Mouse (Mus musculus) embryonic facial prominence, embryonic 12.5 days (tissue): ENCODE results near the gene Trim7. TPM values are rescaled to one million over a fixed set of nuclear protein-coding genes. Genes with fewer than 3 reads are reported as not detected.

Experiments
- ATAC-seq: fragments of 200-750 bp; cut with Nextera tagmentation; 2 replicates; pipeline ENCODE4 v1.8.0; 2017; ENCODE audit not compliant: insufficient number of reproducible peaks, insufficient read depth, low FRiP score, low TSS enrichment
- H3K27ac ChIP-seq: fragments of 300-500 bp; sonication (generic); 2 replicates; pipeline ENCODE4 v1.5.1; 2016; ENCODE audit warnings: mild to moderate bottlenecking
- H3K27me3 ChIP-seq: fragments of 300-500 bp; sonication (generic); 2 replicates; pipeline ENCODE4 v1.6.1; 2016; ENCODE audit warnings: mild to moderate bottlenecking, moderate library complexity
- H3K36me3 ChIP-seq: fragments of 300-500 bp; sonication (generic); 2 replicates; pipeline ENCODE4 v1.6.1; 2016; ENCODE audit warnings: mild to moderate bottlenecking
- H3K4me1 ChIP-seq: fragments of 300-500 bp; sonication (generic); 2 replicates; pipeline ENCODE4 v1.6.1; 2016
- H3K4me2 ChIP-seq: fragments of 300-500 bp; sonication (generic); replicated peaks from 2 replicates; pipeline ENCODE4 v1.6.1; 2016; ENCODE audit warnings: mild to moderate bottlenecking, moderate library complexity
- H3K4me3 ChIP-seq: fragments of 300-500 bp; sonication (generic); 2 replicates; pipeline ENCODE4 v1.5.1; 2016; ENCODE audit warnings: mild to moderate bottlenecking
- H3K9ac ChIP-seq: fragments of 300-500 bp; sonication (generic); 2 replicates; pipeline ENCODE4 v1.6.1; 2016; ENCODE audit warnings: mild to moderate bottlenecking, moderate library complexity
- H3K9me3 ChIP-seq: fragments of 300-500 bp; sonication (generic); 2 replicates; pipeline ENCODE4 v1.6.1; 2016; ENCODE audit warnings: mild to moderate bottlenecking, moderate library complexity
- WGBS: fragments of 180-500 bp; shearing (Covaris S2); methylation state at CpG from one replicate; pipeline ENCODE4 v1.1.7; 2016; 5-methylcytosine and 5-hydroxymethylcytosine counted together
- polyA plus RNA-seq: library from polyadenylated mRNA; unstranded; fragments of >200 nt; fragmentation: Nextera tagmentation; extraction: Ambion mirVana; gene quantifications from 2 replicates; pipeline ENCODE4 v1.2.1, GENCODE M21; 2016

Gene Trim7
- polyA plus RNA-seq, 1 experiment from 2014 or later = 0.65 TPM

DNA sequence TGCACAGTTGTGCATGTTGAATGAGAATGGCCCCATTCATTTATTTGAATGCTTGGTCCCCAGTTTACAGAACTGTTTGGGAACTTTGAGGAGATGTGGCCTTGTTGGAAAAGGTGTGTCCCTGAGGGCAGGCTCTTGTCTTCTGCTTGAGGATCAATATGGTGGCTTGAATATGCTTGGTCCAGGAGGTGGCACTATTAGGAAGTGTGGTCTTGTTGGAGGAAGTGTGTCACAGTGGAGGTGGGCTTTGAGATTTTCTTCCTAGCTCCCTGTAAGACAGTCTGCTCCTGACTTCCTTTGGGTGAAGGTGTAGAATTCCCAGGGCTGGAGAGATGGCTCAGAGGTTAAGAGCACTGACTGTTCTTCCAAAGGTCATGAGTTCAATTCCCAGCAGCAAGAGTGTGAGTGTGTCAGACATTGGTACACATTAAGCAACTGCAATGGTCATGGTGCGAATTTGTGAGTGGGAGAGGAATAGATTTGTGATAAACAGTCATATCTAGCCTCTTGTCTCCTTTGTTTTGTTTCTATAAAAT is 36.9 kb downstream of the Trim7 start:
- Histone ChIP-seq H3K9ac (no peak overlapping the region), H3K4me2 (no peak overlapping the region), H3K4me3 (no peak overlapping the region), H3K9me3 (no peaks in the 10 kb centered on the region), H3K27ac (no peak overlapping the region), H3K36me3 (no peaks in the 10 kb centered on the region), H3K4me1 (peaks cover 8% of the 10 kb centered on the region; the same call in 1 of the 2 replicates), H3K27me3 (peaks cover 10% of the 10 kb centered on the region; the same call in 1 of the 2 replicates)
- WGBS = 80% methylated on average over 1 of the region's 1 CpGs
- 0 out of 2 replicates have a peak, but pooled peaks have one; percentile 28 for ATAC-seq

DNA sequence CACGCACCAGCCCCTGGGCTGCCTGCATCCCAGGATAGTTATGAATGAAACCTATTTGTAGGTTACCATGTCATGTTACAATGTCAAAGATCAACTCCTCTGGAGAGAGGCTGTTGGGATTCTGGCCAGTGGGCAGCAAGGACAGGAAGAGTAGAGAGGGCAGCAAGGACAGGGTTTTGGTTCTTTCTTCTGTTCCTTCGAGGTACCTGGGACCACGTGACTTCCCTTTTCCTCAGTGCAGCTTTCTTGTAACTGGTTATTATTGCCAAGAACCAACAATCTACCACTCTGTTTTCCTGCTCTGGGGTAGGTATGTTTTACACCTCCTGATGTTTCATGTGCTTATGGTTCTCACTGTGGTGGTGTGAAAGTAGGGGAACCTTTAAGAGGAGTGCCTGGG is 37.9 kb downstream of the Trim7 start:
- WGBS = 78% methylated on average over 3 of the region's 3 CpGs
- Histone ChIP-seq H3K4me1 (no peaks in the 10 kb centered on the region), H3K4me2 (no peak overlapping the region), H3K9ac (no peak overlapping the region), H3K27ac (no peak overlapping the region), H3K27me3 (peaks cover 10% of the 10 kb centered on the region; the same call in 1 of the 2 replicates), H3K36me3 (no peaks in the 10 kb centered on the region), H3K9me3 (no peaks in the 10 kb centered on the region), H3K4me3 (no peak overlapping the region)
- no peak for ATAC-seq

DNA sequence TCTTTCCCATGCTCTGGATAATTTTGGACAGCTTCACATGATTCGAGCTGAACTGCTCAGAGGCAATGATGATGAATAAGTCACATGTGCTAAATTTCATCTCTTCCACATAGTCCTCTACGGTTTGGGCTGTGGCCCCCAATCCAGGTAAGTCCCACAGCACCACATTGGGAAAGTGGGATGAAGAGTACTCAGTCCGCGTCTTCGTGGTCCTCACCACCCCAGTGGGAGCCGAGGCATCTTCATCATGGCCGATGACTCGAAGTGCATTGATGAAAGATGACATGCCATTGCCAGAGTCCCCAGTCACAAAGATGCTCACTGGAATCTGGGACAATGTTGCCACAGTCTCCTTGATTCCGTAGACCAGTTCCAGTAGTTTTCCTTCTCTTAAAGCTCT is 40.5 kb downstream of the Trim7 start:
- H3K9ac ChIP-seq = no peak overlapping the region
- no peak overlapping the region for H3K4me2 ChIP-seq
- H3K4me1 ChIP-seq = no peaks in the 10 kb centered on the region
- no peaks in the 10 kb centered on the region for H3K27me3 ChIP-seq
- H3K4me3 ChIP-seq = no peak overlapping the region
- no peaks in the 10 kb centered on the region for H3K36me3 ChIP-seq
- no peaks in the 10 kb centered on the region for H3K9me3 ChIP-seq
- no peak overlapping the region for H3K27ac ChIP-seq
- no peak for ATAC-seq
- WGBS = 96% methylated on average over 9 of the region's 9 CpGs

DNA sequence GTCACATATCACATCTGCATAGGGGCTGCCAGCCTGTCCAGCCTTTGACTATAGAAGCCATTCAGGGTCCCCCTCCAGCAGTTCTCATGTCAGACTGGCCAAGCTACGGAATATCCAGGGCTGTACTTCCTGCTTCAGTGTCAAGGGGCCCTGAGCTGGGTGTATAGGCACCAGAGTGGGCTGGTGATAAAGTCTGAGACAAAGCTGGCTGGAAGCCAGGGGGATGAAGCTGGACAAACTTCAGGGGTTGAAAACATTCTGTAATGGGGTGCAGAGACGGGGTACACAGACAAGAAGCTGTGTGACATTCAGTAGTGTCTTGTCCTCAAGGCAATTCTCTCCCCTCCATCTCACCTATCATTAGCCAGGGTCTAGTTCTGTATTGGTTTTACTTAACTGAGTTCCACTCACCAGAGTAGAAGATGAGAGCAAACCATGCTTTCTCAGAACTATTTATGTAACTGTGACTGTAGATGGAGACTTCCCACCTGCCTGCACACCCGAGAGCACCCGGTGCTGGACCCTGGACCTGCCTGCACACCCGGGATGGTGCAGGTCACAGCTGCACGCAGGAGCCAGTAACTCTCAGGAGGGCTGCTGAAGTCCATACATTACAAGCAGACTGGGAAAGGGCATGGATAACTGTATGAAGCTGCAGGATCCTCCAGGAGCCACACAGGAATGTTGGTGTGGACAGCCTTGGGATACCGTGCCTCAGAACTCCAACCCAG is 43.6 kb downstream of the Trim7 start:
- Histone ChIP-seq H3K4me3 (no peak overlapping the region), H3K36me3 (no peaks in the 10 kb centered on the region), H3K9me3 (no peaks in the 10 kb centered on the region), H3K27me3 (no peaks in the 10 kb centered on the region), H3K9ac (no peak overlapping the region), H3K4me1 (no peaks in the 10 kb centered on the region), H3K4me2 (no peak overlapping the region), H3K27ac (no peak overlapping the region)
- ATAC-seq = no peak
- 62% methylated on average over 7 of the region's 7 CpGs for WGBS

DNA sequence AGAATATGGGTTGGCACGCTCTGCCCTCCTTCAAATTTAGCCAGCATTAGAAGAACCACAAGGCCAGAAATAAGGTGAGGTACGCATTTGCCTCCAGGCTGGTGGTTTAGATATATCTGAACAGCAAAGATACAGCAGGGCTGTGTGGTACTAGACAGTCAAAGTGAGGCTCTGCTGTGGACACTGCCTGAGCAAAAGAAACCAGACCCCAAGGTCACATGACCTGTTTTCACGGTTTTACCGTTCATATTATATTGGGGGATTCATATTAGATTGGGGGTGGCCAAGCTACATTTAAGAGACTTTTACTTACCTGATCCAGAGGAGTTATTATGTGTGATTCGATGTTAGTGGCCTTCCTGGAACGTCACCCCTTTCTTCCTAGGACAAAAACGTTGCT is 44.8 kb downstream of the Trim7 start:
- Histone ChIP-seq H3K27ac (no peak overlapping the region), H3K9ac (peak overlapping the region; percentile 31; the same call in 1 of the 2 replicates)
- 34% methylated on average over 7 of the region's 7 CpGs for WGBS

DNA sequence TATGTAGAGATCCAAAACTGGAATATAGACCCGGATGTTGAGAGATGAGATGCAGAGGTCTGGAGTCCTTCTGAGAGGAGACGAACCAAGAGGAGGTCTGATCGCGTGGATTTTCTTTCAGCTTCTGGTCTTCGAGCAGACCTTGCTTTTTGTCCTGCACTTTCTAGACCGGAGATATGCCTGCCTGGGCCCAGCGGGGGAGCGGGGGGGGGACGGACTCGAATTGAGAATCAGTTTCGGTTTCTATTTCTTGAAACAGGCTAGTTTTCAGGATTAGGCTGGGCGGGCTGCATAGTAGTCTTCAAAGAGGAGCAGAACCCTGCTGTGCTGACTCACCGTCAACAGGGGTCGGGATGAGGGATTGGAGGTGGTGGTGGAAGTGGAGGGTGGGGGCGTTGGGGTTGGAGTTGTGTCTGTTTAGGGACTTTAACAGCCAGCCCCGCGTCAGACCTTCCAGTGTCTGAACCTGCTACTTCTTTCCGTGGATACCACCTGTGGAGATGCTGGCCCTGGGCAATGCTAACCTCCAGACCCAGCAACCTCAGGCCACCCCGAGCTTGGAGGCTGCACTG is 45.3 kb downstream of the Trim7 start, which contains the start of gene Irgm1:
TSS of gene Irgm1 (minus strand) at position 483 of the 572 bp plus-strand sequence.
- Histone ChIP-seq H3K4me1 (no peaks in the 10 kb centered on the region), H3K27me3 (no peaks in the 10 kb centered on the region; the same call in 1 of the 2 replicates), H3K27ac (no peak within 1 kb of the TSS), H3K4me2 (peak within 1 kb of the TSS; percentile 66), H3K9ac (peak within 1 kb of the TSS; percentile 31), H3K36me3 (no peaks in the 10 kb centered on the region), H3K4me3 (peak within 1 kb of the TSS; percentile 38), H3K9me3 (no peaks in the 10 kb centered on the region)
- ATAC-seq = peak; percentile 64; the same call in 1 of the 2 replicates
- 2% methylated on average over 19 of the region's 19 CpGs for WGBS

More for the DNA sequence above, 44.8 kb downstream of the Trim7 start:
- no peaks in the 10 kb centered on the region for H3K9me3 ChIP-seq
- H3K4me1 ChIP-seq = no peaks in the 10 kb centered on the region
- no peaks in the 10 kb centered on the region for H3K36me3 ChIP-seq
- peak overlapping the region; percentile 66 for H3K4me2 ChIP-seq
- ATAC-seq = no peak
- H3K4me3 ChIP-seq = peak overlapping the region; percentile 38
- H3K27me3 ChIP-seq = no peaks in the 10 kb centered on the region; the same call in 1 of the 2 replicates

DNA sequence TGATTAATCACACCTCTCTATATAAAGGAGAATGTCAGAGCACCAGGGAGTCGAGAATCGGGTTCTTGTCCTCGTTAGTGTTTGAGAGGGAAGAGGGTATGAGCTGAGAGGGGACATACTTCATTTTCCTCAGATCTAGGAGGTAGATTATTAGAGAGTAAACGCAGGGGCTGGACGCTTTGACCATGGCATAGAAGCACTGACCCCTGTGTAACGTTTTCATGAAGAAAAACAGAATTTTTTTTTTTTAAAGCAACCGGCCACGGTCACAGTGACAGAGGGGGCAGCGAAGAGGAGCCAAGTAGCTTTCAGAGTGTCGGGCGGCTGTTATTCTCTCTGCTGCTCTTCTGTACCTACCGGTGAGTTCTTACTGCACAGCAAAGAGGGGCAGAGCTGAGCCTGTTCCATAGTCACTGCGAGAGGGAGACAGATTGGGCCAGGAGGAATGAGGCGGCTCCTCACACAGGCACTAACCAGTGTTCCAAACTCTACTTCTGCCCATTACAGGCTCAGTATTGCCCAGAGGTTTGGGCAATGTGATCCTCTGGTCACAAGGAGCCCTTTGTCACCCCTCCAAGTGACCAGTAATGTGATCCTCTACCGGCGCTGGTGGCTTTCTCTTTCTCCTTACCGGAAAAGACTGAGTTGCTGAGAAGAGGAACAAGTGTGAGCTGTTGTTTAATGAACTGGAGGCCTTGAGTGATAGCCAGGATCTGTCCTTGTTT is 46.0 kb downstream of the Trim7 start:
- H3K9ac ChIP-seq = 0 out of 2 replicates have a peak overlapping the region, but pooled peaks have one; percentile 31
- no peak; the same call in 1 of the 2 replicates for ATAC-seq

DNA sequence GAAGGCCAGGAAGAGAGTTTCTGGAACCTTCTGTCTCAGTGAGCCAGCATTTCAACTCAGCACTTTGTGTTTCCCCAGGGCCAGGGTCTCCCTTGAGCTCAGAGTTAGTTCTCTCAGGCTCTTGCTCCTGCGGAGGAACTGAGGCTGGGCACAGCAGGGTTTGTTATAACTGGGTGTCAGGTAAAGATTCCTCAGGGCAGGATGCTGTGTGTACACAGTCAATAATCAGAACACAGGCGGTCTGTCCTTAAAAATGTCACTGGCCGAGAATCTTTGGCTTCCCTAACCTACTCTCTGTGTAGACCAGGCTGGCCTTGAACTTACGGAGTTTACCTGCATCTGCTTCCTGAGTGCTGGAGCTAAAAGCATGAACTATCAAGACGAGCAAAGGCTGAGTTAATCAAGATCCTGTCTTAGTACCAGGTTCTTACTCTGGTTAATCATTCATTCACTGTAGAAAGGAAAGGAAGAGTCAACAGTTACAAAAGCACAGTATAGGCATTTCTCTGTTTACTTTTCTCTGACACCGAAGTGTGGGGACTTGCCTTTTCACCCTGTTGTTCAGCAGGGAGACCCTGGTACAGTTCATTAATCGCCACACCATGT is 46.9 kb downstream of the Trim7 start:
- no peaks in the 10 kb centered on the region; the same call in 1 of the 2 replicates for H3K27me3 ChIP-seq
- no peak for ATAC-seq
- H3K36me3 ChIP-seq = no peaks in the 10 kb centered on the region
- H3K9me3 ChIP-seq = no peaks in the 10 kb centered on the region
- no peak overlapping the region for H3K27ac ChIP-seq
- H3K4me2 ChIP-seq = no peak overlapping the region
- H3K4me3 ChIP-seq = no peak overlapping the region
- WGBS = 78% methylated on average over 7 of the region's 7 CpGs
- no peak overlapping the region for H3K9ac ChIP-seq
- H3K4me1 ChIP-seq = no peaks in the 10 kb centered on the region

More for the DNA sequence above, 46.0 kb downstream of the Trim7 start:
- 6% methylated on average over 17 of the region's 17 CpGs for WGBS
- H3K4me2 ChIP-seq = peak overlapping the region; percentile 66
- H3K9me3 ChIP-seq = no peaks in the 10 kb centered on the region
- H3K4me1 ChIP-seq = no peaks in the 10 kb centered on the region
- no peaks in the 10 kb centered on the region; the same call in 1 of the 2 replicates for H3K27me3 ChIP-seq
- peak overlapping the region; percentile 38 for H3K4me3 ChIP-seq
- H3K27ac ChIP-seq = no peak overlapping the region
- no peaks in the 10 kb centered on the region for H3K36me3 ChIP-seq

DNA sequence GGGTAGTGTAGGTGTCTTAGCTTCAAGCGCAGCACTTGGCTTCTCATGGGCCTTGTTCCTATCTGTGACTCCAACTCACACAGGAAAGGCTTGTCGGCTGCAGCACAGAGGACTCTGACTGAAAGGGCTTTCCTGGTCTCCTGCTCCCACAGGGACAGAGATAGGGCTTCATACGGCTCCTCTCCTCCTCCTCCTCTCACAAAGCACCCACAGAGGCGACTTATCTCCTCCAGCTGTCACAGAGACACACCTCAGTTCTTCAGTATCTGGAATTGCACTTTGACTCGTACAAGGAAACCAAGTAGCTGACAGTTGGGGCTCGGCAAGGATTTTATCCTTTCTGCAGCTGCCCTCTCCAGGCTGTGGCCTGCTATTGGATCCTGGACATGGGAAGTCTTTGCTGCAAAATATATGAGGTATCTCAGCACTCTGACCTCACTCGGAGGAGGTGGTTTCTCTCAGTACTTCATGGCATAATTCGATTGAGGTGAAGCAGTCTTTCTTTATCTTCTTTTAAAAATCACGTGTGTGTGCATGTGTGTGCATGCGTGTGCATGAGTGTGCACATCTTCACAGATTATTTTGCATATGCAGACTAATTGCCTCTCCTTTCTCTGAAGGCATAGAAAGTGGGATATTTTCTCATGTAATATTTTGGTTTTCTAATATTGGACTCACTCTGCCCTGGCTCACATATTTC is 47.8 kb downstream of the Trim7 start:
- no peaks in the 10 kb centered on the region; the same call in 1 of the 2 replicates for H3K27me3 ChIP-seq
- no peak overlapping the region for H3K4me3 ChIP-seq
- WGBS = 75% methylated on average over 10 of the region's 10 CpGs
- H3K36me3 ChIP-seq = no peaks in the 10 kb centered on the region
- H3K9me3 ChIP-seq = no peaks in the 10 kb centered on the region
- no peaks in the 10 kb centered on the region for H3K4me1 ChIP-seq
- H3K27ac ChIP-seq = no peak overlapping the region
- no peak for ATAC-seq
- H3K9ac ChIP-seq = no peak overlapping the region
- H3K4me2 ChIP-seq = no peak overlapping the region

DNA sequence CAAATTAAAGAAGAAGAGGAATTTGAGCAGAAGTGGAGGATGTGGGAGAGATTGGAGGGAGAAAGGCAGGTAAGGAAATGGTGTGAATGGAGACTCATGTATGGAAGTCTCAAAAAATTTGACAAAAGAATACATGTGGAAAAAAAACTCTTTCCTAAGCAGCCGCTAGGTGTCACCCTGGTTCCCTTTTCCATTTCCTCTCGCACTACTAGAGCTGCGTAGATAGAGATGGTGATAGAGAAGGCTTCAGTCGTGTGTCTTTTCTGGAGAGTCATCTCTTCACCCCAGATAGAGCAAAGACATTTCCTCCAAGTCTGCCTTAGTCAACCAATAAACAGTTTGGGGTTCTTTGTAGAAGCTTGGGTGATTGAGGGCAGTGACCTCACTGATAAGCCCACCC is 48.5 kb downstream of the Trim7 start:
- 1% methylated on average over 4 of the region's 4 CpGs for WGBS
- Histone ChIP-seq H3K9ac (no peak overlapping the region), H3K27me3 (no peaks in the 10 kb centered on the region; the same call in 1 of the 2 replicates), H3K4me2 (no peak overlapping the region), H3K4me3 (no peak overlapping the region), H3K27ac (no peak overlapping the region), H3K4me1 (no peaks in the 10 kb centered on the region), H3K36me3 (no peaks in the 10 kb centered on the region), H3K9me3 (no peaks in the 10 kb centered on the region)
- ATAC-seq = no peak
